Mouse (Mus musculus) kidney, embryonic 16.5 days (tissue): ENCODE results near the gene Taf10. TPM values are rescaled to one million over a fixed set of nuclear protein-coding genes. Genes with fewer than 3 reads are reported as not detected.
A peak's percentile ranks its signal among the peaks of the same experiment; 100 is the strongest.

ENCODE experiments used
- ATAC-seq: fragments of 200-750 bp; cut with Nextera tagmentation; 2 replicates; pipeline ENCODE4 v1.8.0; 2017; ENCODE audit warnings: moderate TSS enrichment; ENCODE audit not compliant: low FRiP score, low TSS enrichment
- H3K27ac ChIP-seq: fragments of 300-500 bp; sonication (generic); 2 replicates; pipeline ENCODE4 v1.5.1; 2014; ENCODE audit warnings: low read length
- H3K27me3 ChIP-seq: fragments of 300-500 bp; sonication (generic); 2 replicates; pipeline ENCODE4 v1.6.1; 2014; ENCODE audit warnings: low read length, control low read depth, mixed read lengths; ENCODE audit not compliant: insufficient read depth
- H3K36me3 ChIP-seq: fragments of 300-500 bp; sonication (generic); 2 replicates; pipeline ENCODE4 v1.6.1; 2014; ENCODE audit warnings: low read length, control low read depth, mixed read lengths; ENCODE audit not compliant: insufficient read depth
- H3K4me1 ChIP-seq: fragments of 300-500 bp; sonication (generic); 2 replicates; pipeline ENCODE4 v1.6.1; 2014; ENCODE audit warnings: low read length, control low read depth, mixed read lengths; ENCODE audit not compliant: insufficient read depth
- H3K4me2 ChIP-seq: fragments of 300-500 bp; sonication (generic); replicated peaks from 2 replicates; pipeline ENCODE4 v1.6.1; 2014; ENCODE audit warnings: low read depth, low read length
- H3K4me3 ChIP-seq: fragments of 300-500 bp; sonication (generic); 2 replicates; pipeline ENCODE4 v1.5.1; 2014; ENCODE audit warnings: mild to moderate bottlenecking, low read length
- H3K9ac ChIP-seq: fragments of 300-500 bp; sonication (generic); replicated peaks from 2 replicates; pipeline ENCODE4 v1.6.1; 2014; ENCODE audit warnings: low read length
- H3K9me3 ChIP-seq: fragments of 300-500 bp; sonication (generic); 2 replicates; pipeline ENCODE4 v1.6.1; 2016; ENCODE audit warnings: low read length, control low read depth
- WGBS: fragments of 180-500 bp; shearing (Covaris S2); extraction: QIAGEN DNeasy Blood & Tissue Kit; methylation state at CpG from one replicate; pipeline ENCODE4 v1.1.7; 2014; 5-methylcytosine and 5-hydroxymethylcytosine counted together
- polyA plus RNA-seq: library from polyadenylated mRNA; unstranded; fragments of >200 nt; fragmentation: Nextera tagmentation; extraction: Ambion mirVana; gene quantifications from 2 replicates; pipeline ENCODE4 v1.2.1, GENCODE M21; 2015

Gene Taf10
- 107 and 121 TPM in 2 replicates for polyA plus RNA-seq

DNA sequence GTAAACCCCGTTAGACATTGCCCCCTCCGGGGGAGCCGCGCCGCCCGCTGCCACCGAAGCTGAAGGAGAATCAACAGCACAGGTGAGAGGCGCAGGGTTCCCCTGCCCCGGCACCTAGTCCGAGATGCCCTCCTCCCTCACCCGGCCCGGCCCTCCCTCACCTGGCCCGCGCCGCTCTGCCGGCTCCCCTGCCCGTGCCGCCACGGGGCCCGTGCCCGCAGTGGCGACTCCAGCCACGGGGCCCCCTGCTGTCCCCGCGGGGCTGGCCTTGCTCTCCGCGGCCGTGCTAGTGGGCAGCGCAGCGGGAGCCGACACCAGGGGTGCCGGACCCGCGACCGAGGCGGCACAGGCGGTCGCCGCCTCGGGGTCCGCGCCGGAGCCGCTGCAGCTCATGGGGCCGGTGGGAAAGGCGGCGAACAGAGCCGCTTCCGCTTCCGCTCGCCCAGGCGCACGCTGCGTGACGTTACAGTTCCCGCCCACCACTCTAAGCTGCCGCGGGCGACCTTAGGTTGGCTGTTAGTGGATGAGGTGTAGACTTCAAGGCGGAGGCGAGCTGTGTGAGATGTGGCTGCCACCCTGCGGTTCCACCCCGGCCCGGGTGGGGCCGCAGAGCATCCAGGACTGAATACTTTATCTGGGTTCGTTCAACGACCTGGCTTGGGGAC, at the start of gene Taf10:
Gene Taf10 (minus strand): TSS at position 436 of the 665 bp plus-strand sequence.
- peak; percentile 98 for ATAC-seq
- peak within 1 kb of the TSS; percentile 86 for H3K4me3 ChIP-seq
- H3K4me1 ChIP-seq, result peaks cover 22% of the 10 kb centered on the region
- H3K9me3 ChIP-seq, result no peaks in the 10 kb centered on the region
- WGBS, result under 1% methylated on average over 55 of the region's 67 CpGs
- peak within 1 kb of the TSS; percentile 81 for H3K4me2 ChIP-seq
- H3K9ac ChIP-seq, result peak within 1 kb of the TSS; percentile 94
- H3K27me3 ChIP-seq, result no peaks in the 10 kb centered on the region
- H3K36me3 ChIP-seq, result peaks cover 44% of the 10 kb centered on the region
- peak within 1 kb of the TSS; percentile 80 for H3K27ac ChIP-seq

DNA sequence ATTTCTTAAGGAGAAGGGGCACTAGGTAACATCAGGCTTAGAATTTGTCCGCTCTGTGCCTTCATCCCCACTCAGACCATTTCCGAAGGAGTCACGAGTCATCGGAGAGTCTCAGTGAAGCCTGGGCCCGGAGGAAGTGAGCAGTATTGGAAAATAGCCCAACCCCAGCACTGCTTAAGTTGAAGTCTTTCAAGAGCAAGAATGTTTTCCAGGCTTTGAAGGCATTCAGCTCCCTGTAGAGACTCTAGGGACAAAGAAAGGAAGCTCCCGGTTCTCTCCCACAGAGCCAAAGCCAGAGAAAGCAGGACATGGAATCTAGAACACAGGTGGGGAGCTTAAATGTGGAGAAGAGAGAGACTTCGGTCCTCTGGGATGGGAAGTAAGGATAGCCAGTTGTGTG, 49.5 kb upstream of the Taf10 start:
- Histone ChIP-seq H3K4me1 (no peaks in the 10 kb centered on the region), H3K4me2 (no peak overlapping the region), H3K27ac (no peak overlapping the region), H3K4me3 (no peak overlapping the region), H3K27me3 (no peaks in the 10 kb centered on the region), H3K9ac (no peak overlapping the region), H3K9me3 (no peaks in the 10 kb centered on the region), H3K36me3 (no peaks in the 10 kb centered on the region)
- 85% methylated on average over 7 of the region's 7 CpGs for WGBS
- no peak for ATAC-seq

DNA sequence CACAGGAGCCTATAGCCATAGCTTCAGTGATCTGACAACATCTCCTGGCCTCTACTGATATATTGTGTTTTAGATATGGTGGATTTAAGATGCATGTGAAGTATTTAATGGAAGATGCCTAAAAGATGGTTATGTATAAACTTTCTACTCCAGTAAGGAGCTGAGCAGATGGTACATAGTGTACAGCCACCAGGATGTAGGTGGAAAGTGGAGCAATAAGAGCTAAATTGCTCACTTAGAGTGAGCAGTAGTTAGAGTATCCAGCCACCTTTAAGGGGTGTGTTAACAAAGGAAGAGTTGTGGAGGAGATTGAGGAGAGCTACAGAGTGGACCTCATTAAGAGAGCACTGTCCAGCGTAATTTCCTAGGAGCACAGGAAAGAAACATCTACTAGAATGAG, 47.0 kb upstream of the Taf10 start:
- Histone ChIP-seq H3K4me1 (peaks cover 11% of the 10 kb centered on the region), H3K27ac (no peak overlapping the region), H3K9ac (no peak overlapping the region), H3K4me2 (no peak overlapping the region), H3K27me3 (no peaks in the 10 kb centered on the region), H3K4me3 (no peak overlapping the region), H3K9me3 (no peaks in the 10 kb centered on the region), H3K36me3 (no peaks in the 10 kb centered on the region)
- no peak for ATAC-seq
- 92% methylated on average over 1 of the region's 1 CpGs for WGBS

DNA sequence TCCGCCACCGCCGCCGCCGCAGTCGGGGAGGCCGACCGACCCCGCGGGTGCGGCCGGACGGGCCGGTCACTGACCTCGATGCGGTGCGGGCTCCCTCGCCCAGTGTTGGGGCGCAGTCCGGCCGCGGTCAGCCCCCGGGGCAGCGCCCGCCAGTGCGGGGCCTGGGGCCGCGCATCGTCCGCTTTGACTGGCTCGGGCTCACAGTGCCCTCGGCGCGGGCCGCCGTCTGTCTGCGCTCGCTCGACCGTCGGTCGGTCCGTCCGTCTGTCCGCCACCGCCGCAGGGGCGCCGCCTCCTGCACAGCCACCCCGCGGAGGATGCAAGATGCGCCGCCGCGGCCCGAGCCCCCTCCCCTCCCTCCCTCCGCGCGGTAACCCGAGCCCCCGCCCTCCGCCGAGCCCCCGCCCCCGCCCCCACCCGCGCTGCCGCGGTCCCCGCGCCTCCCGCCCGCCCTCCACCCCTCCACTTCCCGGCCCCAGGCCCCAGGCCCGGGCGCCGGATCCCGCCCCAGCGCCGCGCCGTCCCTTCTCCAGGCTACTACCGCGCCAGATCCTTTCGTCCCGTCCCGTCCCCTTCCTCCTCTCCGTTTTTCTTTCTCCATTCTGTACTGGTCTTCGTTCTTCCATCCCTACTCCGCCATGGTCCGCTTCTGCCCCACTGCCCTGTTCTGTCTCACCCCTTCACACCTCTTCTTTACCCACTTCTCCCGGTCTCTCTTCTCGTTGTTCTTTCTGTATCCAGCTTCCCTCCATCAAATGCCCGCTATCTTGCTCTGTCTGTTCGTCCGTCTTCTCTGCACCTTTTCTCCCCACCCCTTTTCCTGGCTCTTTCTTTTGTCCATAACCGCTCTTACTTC, 43.4 kb upstream of the Taf10 start, which contains the start of gene Dchs1:
Gene Dchs1 (minus strand): TSS at position 370 of the 856 bp plus-strand sequence.
- Histone ChIP-seq H3K4me2 (peak within 1 kb of the TSS; percentile 62), H3K9ac (peak within 1 kb of the TSS; percentile 97), H3K9me3 (no peaks in the 10 kb centered on the region), H3K4me3 (peak within 1 kb of the TSS; percentile 90), H3K27me3 (no peaks in the 10 kb centered on the region), H3K4me1 (peaks cover 45% of the 10 kb centered on the region), H3K36me3 (peaks cover 4% of the 10 kb centered on the region; the same call in 1 of the 2 replicates), H3K27ac (peak within 1 kb of the TSS; percentile 85)
- ATAC-seq, result peak; percentile 87
- under 1% methylated on average over 76 of the region's 97 CpGs for WGBS

DNA sequence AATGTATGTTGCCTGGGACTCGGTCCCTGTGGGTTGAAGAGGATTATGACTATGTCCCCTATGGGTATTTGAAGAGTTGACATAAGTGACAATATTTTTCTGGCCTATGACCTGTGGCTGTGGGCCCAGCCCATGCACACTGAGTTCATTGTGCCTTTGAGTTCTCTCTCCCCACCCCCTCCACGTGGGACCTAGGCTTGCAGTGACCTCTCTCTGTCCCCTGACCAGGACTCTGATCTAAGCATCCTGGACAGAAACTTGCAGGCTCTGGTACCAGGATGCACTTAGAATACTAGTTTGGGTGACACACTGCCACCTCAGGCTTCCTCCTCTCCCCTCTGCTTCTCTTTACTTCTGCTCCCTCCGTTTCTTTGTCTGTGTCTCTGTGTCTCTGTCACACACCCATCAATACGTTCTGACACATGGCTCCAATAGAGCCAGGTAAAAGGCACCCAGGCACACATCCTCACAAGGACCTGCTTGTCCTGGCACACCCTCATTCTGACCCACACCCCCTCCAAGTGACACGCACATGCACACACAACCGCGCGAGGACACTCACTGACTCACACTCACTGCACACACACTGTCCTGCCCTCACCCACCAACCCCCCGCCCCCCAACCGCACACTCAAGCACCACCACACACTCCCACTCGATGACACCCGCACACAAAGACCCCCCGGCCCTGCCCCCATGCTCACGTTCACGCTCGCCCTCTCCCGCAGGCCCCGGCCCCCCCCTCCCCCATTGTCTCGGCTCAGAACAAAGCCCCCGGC, 42.5 kb upstream of the Taf10 start:
- peak overlapping the region; percentile 85 for H3K27ac ChIP-seq
- H3K36me3 ChIP-seq, result peaks cover 7% of the 10 kb centered on the region; the same call in 1 of the 2 replicates
- peak; percentile 63 for ATAC-seq
- 3% methylated on average over 15 of the region's 20 CpGs for WGBS
- no peaks in the 10 kb centered on the region for H3K27me3 ChIP-seq
- H3K9ac ChIP-seq, result peak overlapping the region; percentile 97
- H3K4me3 ChIP-seq, result peak overlapping the region; percentile 90
- peak overlapping the region; percentile 62 for H3K4me2 ChIP-seq
- no peaks in the 10 kb centered on the region for H3K9me3 ChIP-seq
- H3K4me1 ChIP-seq, result peaks cover 45% of the 10 kb centered on the region

DNA sequence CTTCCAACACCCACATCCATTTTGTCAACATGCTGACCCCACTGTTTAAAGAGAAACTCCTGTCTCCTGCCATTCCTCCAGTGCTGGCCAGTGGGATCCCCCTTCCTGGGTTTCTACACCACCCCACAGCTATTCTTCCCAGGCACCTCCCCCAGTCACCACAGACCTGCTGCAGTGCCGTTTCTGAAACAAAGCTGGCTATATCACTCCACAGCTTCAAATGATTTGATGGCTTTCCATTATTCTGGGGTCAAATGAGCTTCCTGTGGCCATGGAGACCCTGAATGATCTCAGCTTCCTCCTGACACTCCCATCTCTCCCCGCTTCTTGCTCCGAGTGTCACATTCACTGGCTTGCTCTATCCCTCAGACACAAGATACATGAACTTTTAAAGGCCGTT, 40.4 kb upstream of the Taf10 start:
- WGBS, result 10% methylated on average over 4 of the region's 4 CpGs
- peaks cover 45% of the 10 kb centered on the region for H3K4me1 ChIP-seq
- peak overlapping the region; percentile 45 for H3K9ac ChIP-seq
- no peaks in the 10 kb centered on the region for H3K27me3 ChIP-seq
- no peaks in the 10 kb centered on the region for H3K9me3 ChIP-seq
- no peak for ATAC-seq
- peak overlapping the region; percentile 62 for H3K4me2 ChIP-seq
- H3K4me3 ChIP-seq, result peak overlapping the region; percentile 11; the same call in 1 of the 2 replicates
- H3K36me3 ChIP-seq, result peaks cover 17% of the 10 kb centered on the region
- peak overlapping the region; percentile 8 for H3K27ac ChIP-seq

DNA sequence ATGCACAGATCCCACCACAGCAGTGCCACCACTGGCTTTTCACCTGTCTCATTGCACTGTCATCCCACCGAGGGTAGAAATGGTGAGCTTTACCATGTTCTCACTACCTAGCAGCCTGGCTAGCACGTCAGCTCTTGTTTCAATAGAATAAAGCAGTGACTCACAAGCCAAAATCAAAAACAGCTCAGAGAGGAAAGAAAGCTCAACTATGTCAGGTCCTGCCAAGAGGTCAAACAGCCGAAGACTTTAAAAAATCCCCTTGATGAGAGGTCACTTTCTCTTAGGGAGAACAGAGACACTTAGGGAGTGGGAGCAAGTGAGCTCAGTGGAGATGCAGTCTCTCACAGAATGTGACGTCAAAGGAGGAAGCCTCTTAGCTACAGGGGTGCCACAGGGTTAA, 39.7 kb upstream of the Taf10 start:
- Histone ChIP-seq H3K9me3 (no peaks in the 10 kb centered on the region), H3K36me3 (peaks cover 17% of the 10 kb centered on the region), H3K27me3 (no peaks in the 10 kb centered on the region), H3K9ac (no peak overlapping the region), H3K4me3 (no peak overlapping the region), H3K4me2 (no peak overlapping the region), H3K4me1 (peaks cover 52% of the 10 kb centered on the region), H3K27ac (peak overlapping the region; percentile 8; the same call in 1 of the 2 replicates)
- 40% methylated on average over 4 of the region's 4 CpGs for WGBS
- no peak for ATAC-seq

DNA sequence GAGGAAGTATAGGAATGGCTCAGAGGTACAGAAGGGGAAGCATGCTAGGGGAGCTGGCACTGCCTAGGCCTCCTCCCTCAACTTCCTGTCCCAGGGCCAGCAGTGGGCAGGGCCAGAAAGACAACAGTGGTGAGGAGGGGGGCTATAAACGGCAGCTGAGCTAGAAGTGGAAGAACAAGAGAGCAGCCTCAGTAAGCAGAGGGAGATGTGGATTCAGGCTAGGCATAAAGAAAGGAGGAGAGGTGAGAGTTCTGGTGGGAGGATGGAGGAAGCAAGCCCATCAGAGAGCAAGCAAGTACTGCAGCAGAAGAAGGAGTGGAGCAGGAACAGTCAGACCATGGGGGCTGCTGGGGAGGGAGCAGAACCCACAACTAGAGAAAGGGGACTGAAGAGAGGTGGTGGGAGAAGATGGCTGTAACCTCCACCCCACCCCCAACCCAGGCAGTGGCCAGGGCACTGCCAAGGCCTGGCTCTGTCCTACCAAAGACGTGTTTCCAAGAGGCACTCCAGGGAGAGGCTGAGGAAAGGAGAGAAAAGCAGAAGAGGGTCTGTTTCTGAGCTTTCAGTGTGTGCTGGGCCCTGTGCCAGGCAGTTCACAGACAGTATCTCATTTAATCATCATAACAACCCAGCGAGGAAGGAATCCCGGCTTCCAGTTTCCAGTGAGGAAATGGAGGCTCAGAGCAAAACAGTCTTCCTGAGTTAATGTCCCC, 34.5 kb upstream of the Taf10 start:
- peaks cover 48% of the 10 kb centered on the region for H3K4me1 ChIP-seq
- H3K4me2 ChIP-seq, result peak overlapping the region; percentile 48
- WGBS, result 11% methylated on average over 4 of the region's 4 CpGs
- ATAC-seq, result peak; percentile 86
- H3K4me3 ChIP-seq, result peak overlapping the region; percentile 27
- H3K36me3 ChIP-seq, result peaks cover 17% of the 10 kb centered on the region
- no peaks in the 10 kb centered on the region for H3K27me3 ChIP-seq
- peak overlapping the region; percentile 95 for H3K27ac ChIP-seq
- H3K9ac ChIP-seq, result peak overlapping the region; percentile 59
- no peaks in the 10 kb centered on the region for H3K9me3 ChIP-seq
